Mouse (Mus musculus) testis, adult 2 months (tissue): Measurements from ENCODE around the gene Zfp93. TPM values are rescaled to one million over a fixed set of nuclear protein-coding genes. Genes with fewer than 3 reads are reported as not detected.

Experiments used
- H3K27ac ChIP-seq: fragments of 200-500 bp; 2 replicates; pipeline ENCODE4 v1.5.1; 2012; ENCODE audit warnings: low read depth, low read length; ENCODE audit not compliant: control insufficient read depth, insufficient read depth
- H3K27me3 ChIP-seq: fragments of 200-500 bp; 2 replicates; pipeline ENCODE4 v1.6.1; 2012; ENCODE audit warnings: mild to moderate bottlenecking, low read length, moderate library complexity; ENCODE audit not compliant: control insufficient read depth, insufficient read depth
- H3K36me3 ChIP-seq: fragments of 200-500 bp; 2 replicates; pipeline ENCODE4 v1.6.1; 2012; ENCODE audit warnings: mild to moderate bottlenecking, low read length; ENCODE audit not compliant: control insufficient read depth, insufficient read depth
- H3K4me1 ChIP-seq: fragments of 200-500 bp; 2 replicates; pipeline ENCODE4 v1.6.1; 2012; ENCODE audit warnings: low read length; ENCODE audit not compliant: control insufficient read depth, insufficient read depth
- H3K4me3 ChIP-seq: fragments of 200-500 bp; 2 replicates; pipeline ENCODE4 v1.5.1; 2012; ENCODE audit warnings: low read depth, mild to moderate bottlenecking, low read length, moderate library complexity, mixed read lengths; ENCODE audit not compliant: control insufficient read depth
- CTCF ChIP-seq: fragments of 200-500 bp; IDR thresholded peaks from 2 replicates; pipeline ENCODE4 v1.5.1; 2012; ENCODE audit warnings: low read depth, mild to moderate bottlenecking, inconsistent platforms, low read length, moderate library complexity; ENCODE audit not compliant: control insufficient read depth, insufficient read depth, insufficient replicate concordance
- POLR2A ChIP-seq: fragments of 200-500 bp; IDR thresholded peaks from 2 replicates; pipeline ENCODE4 v1.6.1; 2012; ENCODE audit warnings: low read depth, mild to moderate bottlenecking, inconsistent platforms, low read length, moderate library complexity; ENCODE audit not compliant: control insufficient read depth
- polyA plus RNA-seq: library from polyadenylated mRNA; depleted of rRNA; stranded (reverse); fragments of >200 nt; gene quantifications from 2 replicates; pipeline ENCODE4 v1.2.3, GENCODE M21; 2012

Gene Zfp93
- polyA plus RNA-seq, 1 experiment = 3.9 TPM

DNA sequence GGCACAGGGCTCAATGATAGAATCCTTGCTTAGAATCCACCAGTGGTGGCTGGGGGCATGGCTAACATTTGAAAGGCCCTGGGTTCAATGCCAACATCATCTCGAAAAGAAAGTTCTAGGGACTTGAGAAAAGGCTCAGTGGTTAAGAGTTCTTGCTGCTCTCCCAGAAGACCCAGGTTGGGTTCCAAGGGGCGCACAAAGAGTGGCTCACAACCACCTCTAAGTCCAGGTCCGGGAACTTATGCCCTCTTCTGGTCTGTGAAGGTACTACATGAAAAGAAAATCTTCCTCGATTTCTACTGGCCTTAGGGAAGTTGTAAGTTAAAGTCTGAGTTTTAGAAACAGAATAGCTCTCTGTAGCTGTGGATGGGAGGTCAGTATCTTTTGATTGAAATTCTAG is 15.9 kb downstream of the Zfp93 start:
- no peak overlapping the region for H3K27ac ChIP-seq
- H3K4me3 ChIP-seq = no peak overlapping the region
- H3K36me3 ChIP-seq = no peaks in the 10 kb centered on the region
- peak; percentile 35 for TF ChIP-seq CTCF
- TF ChIP-seq POLR2A = no peak
- no peaks in the 10 kb centered on the region for H3K4me1 ChIP-seq
- no peaks in the 10 kb centered on the region for H3K27me3 ChIP-seq

DNA sequence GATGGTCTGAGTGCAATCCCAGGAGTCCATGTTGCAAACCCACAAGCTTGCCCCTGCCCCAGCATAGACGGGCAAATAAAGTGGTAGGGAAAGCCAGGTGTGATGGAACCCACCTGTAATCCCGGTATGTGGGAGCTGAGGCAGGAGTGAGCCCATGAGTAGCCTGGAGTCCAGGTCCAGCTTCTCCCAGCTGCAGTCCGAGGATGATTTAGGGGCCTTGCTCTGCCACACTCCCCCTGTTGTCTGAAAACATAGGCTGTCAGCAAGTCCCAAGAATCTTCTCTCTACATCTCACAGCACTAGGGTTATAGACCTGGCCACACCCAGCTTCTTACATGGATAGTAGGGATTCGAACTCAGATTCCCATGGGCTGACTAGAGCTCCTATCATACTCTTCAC is 16.7 kb downstream of the Zfp93 start:
- no peaks in the 10 kb centered on the region for H3K27me3 ChIP-seq
- no peaks in the 10 kb centered on the region for H3K36me3 ChIP-seq
- no peak overlapping the region for H3K4me3 ChIP-seq
- TF ChIP-seq POLR2A (no peak), CTCF (no peak)
- H3K27ac ChIP-seq = no peak overlapping the region
- no peaks in the 10 kb centered on the region for H3K4me1 ChIP-seq

DNA sequence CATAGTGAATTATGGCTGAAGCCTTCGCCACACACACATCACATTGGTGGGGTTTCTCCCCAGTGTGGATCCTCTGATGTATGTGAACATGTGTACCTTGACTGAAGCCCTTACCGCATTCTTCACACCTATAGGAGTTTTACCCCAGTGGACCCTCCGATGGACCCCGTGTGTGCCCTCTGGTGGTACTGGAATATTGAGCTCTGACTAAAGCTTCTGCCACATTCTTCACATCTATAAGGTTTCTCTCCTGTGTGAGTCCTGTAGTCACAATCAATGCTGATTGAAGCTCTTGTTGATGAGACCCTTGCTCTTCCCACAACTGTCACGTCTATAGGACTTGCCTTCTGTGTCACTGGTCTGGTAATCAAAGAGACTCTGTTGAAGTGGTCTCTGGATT is 17.4 kb downstream of the Zfp93 start:
- H3K27me3 ChIP-seq = no peaks in the 10 kb centered on the region
- H3K36me3 ChIP-seq = no peaks in the 10 kb centered on the region; the same call in 1 of the 2 replicates
- no peaks in the 10 kb centered on the region for H3K4me1 ChIP-seq
- H3K27ac ChIP-seq = no peak overlapping the region
- TF ChIP-seq CTCF = no peak
- TF ChIP-seq POLR2A = no peak
- H3K4me3 ChIP-seq = no peak overlapping the region

DNA sequence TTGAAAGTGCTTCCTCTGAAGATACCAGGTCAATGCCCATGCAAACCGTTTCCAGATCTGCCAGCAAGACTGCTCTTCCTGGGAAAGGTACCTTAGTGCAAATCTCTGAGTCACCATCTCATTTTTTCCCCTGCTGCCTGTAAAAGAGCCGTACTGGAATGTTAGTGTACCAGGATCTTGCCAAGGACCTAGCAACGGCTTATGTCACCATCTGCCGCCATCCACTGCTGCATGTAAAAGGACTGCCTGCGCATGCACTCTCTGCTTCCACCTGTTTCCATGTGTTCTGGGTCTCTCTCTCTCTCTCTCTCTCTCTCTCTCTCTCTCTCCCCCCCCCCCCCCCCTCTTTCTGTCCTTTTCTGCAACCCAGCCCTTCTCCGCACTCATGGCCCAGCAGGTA is 18.3 kb downstream of the Zfp93 start:
- no peaks in the 10 kb centered on the region for H3K27me3 ChIP-seq
- TF ChIP-seq POLR2A = no peak
- no peak for TF ChIP-seq CTCF
- H3K4me1 ChIP-seq = no peaks in the 10 kb centered on the region
- no peaks in the 10 kb centered on the region; the same call in 1 of the 2 replicates for H3K36me3 ChIP-seq
- no peak overlapping the region for H3K4me3 ChIP-seq
- no peak overlapping the region for H3K27ac ChIP-seq

DNA sequence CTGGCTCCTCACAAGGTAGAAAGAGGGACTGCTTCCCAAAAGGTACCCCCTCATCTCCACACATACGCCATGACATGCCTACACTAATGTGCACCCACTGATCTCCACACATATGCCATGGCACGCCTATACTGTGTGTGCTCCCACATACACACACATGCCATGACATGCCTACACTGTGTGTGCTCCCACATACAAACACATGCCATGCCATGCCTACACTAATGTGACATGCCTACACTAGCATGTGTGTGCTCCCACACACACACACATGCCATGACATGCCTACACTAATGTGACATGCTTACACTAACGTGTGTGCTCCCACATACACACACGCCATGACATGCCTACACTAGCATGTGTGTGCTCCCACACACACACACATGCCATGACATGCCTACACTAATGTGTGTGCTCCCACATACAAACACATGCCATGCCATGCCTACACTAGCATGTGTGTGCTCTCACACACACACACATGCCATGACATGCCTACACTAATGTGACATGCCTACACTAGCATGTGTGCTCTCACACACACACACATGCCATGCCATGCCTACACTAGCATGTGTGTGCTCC is 20.0 kb downstream of the Zfp93 start:
- Histone ChIP-seq H3K36me3 (no peaks in the 10 kb centered on the region; the same call in 1 of the 2 replicates), H3K27ac (no peak overlapping the region), H3K4me1 (no peaks in the 10 kb centered on the region), H3K27me3 (no peaks in the 10 kb centered on the region), H3K4me3 (no peak overlapping the region)
- TF ChIP-seq CTCF = no peak
- TF ChIP-seq POLR2A = no peak

DNA sequence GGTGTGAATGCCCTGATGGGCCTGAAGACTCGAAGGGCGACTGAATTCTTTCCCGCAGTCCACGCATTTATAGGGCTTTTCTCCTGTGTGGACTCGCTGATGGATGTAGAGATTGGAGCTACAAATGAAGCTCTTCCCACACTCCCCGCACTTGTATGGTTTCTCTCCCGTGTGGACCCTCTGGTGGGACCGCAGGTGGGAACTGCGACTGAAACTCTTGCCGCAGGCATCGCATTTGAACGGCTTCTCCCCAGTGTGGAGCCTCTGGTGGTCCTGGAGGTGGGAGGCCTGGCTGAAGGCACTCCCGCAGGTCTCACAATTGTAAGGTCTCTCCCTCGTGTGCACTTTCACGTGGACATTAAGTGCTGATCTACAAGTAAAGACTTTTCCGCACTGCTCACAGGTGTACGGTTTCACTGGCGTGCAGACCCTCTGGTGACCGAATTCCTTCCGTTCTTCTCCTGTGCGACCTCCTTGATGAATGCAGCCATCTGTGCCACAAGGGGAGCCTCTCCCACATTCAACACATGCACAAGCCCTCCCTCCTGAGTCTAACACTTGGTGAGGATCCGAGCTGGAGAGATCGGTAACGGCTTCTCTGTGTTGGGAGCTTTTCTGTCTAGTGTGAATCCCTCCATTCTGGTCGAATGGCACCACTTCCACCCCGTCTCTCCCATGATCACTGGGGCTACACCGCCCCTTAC is 21.3 kb downstream of the Zfp93 start:
- Histone ChIP-seq H3K27me3 (no peaks in the 10 kb centered on the region), H3K4me3 (no peak overlapping the region), H3K27ac (no peak overlapping the region), H3K36me3 (no peaks in the 10 kb centered on the region; the same call in 1 of the 2 replicates), H3K4me1 (no peaks in the 10 kb centered on the region)
- TF ChIP-seq POLR2A = no peak
- TF ChIP-seq CTCF = no peak

DNA sequence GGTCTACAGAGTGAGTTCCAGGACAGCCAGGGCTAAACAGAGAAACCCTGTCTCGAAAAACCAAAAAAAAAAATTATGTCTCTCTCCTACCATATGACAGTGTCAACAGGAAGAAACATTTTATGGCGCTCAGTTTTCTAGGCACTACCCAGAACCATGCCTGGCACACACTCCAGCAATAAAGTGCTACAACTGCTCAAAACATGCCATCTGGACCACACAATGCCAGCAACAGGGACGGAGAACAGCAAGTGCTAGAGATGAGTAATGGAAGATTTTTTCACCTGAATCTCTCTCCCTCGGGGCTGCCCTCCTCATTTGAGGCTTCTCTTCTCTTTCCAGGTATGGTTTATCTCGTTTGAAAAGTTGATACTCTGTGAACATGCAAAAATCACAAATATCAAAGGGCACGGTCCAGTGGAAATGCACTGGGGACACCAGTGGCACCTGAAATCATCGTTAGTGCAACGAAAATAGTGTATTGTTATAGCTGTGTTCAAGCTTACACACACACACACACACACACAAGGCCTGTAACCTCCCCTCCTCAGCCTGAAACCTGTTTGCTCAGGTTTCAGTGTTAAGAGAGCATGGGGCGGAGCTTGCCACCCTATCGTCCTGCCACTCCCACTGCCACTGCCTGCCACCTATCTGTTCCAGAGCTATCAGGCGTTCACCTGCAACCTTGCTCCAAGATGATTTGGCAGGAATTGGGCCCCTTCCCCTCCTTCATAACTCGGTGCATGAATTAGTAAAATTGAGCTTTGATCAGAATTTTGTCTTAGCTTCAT is 23.0 kb downstream of the Zfp93 start:
- Histone ChIP-seq H3K27ac (no peak overlapping the region), H3K4me1 (no peaks in the 10 kb centered on the region), H3K4me3 (no peak overlapping the region), H3K36me3 (no peaks in the 10 kb centered on the region; the same call in 1 of the 2 replicates), H3K27me3 (no peaks in the 10 kb centered on the region)
- TF ChIP-seq CTCF = no peak
- no peak for TF ChIP-seq POLR2A
